Mouse (Mus musculus) spleen, postnatal 14 days (tissue): Measurements from ENCODE around the gene Pde4d.
A peak's percentile ranks its signal among the peaks of the same experiment; 100 is the strongest.

Experiments used
- DNase-seq, 2 experiments: peaks; one replicate each; pipeline ENCODE4 v3.0.0; 2021 to 2022; ENCODE audit warnings: low spot score in 2 of 2

Gene Pde4d

GRCm38 (mm10) chr13:109891194-109891909, 1441.6 kb downstream of the Pde4d start:
- no peak for DNase-seq

- no peak for DNase-seq
Observed at GRCm38 (mm10) chr13:109891910-109892265, 1442.1 kb downstream of the Pde4d start.

- no peak for DNase-seq
Observed at GRCm38 (mm10) chr13:109899442-109900428, 1450.0 kb downstream of the Pde4d start.

- no peak for DNase-seq
Observed at GRCm38 (mm10) chr13:109901811-109902210, 1452.1 kb downstream of the Pde4d start.

- DNase-seq = peak; percentile 15 to 44
Observed at GRCm38 (mm10) chr13:109902460-109902854, 1452.7 kb downstream of the Pde4d start.

GRCm38 (mm10) chr13:109902855-109903763, 1453.4 kb downstream of the Pde4d start:
- DNase-seq = peak; percentile 41 to 47

- DNase-seq = no peak
Observed at GRCm38 (mm10) chr13:109903764-109904510, 1454.2 kb downstream of the Pde4d start.

GRCm38 (mm10) chr13:109906342-109906888, 1456.7 kb downstream of the Pde4d start:
- no peak for DNase-seq

GRCm38 (mm10) chr13:109907634-109908033, 1457.9 kb downstream of the Pde4d start:
- peak; percentile 65 to 74 for DNase-seq

- no peak for DNase-seq
Observed at GRCm38 (mm10) chr13:109908386-109908785, 1458.6 kb downstream of the Pde4d start.

- DNase-seq = no peak
Observed at GRCm38 (mm10) chr13:109909111-109909510, 1459.4 kb downstream of the Pde4d start.

GRCm38 (mm10) chr13:109910915-109911314, 1461.2 kb downstream of the Pde4d start:
- no peak for DNase-seq

GRCm38 (mm10) chr13:109912635-109913034, 1462.9 kb downstream of the Pde4d start:
- DNase-seq = no peak

GRCm38 (mm10) chr13:109914246-109914645, 1464.5 kb downstream of the Pde4d start:
- no peak for DNase-seq

- no peak for DNase-seq
Observed at GRCm38 (mm10) chr13:109914846-109915245, 1465.1 kb downstream of the Pde4d start.

GRCm38 (mm10) chr13:109915501-109915900, 1465.8 kb downstream of the Pde4d start:
- DNase-seq = no peak

- DNase-seq = no peak
Observed at GRCm38 (mm10) chr13:109915964-109916363, 1466.2 kb downstream of the Pde4d start.

GRCm38 (mm10) chr13:109917551-109917950, 1467.8 kb downstream of the Pde4d start:
- DNase-seq = no peak

GRCm38 (mm10) chr13:109918631-109919030, 1468.9 kb downstream of the Pde4d start:
- DNase-seq = no peak

- DNase-seq = no peak
Observed at GRCm38 (mm10) chr13:109920256-109920655, 1470.5 kb downstream of the Pde4d start.
